Mouse (Mus musculus) granulocyte monocyte progenitor cell, adult 5-6 weeks (primary cell): ENCODE data around the gene Olfr1396. TPM values are rescaled to one million over a fixed set of nuclear protein-coding genes. Genes with fewer than 3 reads are reported as not detected.

Source experiments
- ATAC-seq: replicated peaks from 2 replicates; pipeline ENCODE4 v1.8.0; 2016; ENCODE audit warnings: mild to moderate bottlenecking, moderate TSS enrichment, inconsistent platforms; ENCODE audit not compliant: poor library complexity, severe bottlenecking
- total RNA-seq, 2 experiments: library from RNA; stranded (forward) in 1 of 2; stranded (reverse) in 1 of 2; fragments of 200-712, 200-1000 nt in 1 of 2; fragments of >200 nt in 1 of 2; fragmentation: Nextera tagmentation in 1 of 2; gene quantifications; 2 replicates each; pipeline ENCODE4 v1.2.3; 2014 to 2017

Olfr1396 gene
- total RNA-seq (2014; fragmentation: Nextera tagmentation) (not detected in 2 replicates), total RNA-seq (2017) (not detected in 2 replicates)

- ATAC-seq, result no peak
These were observed at the start of gene Olfr1396 for GRCm38 (mm10) chr11:49114774-49115173. Gene Olfr1396, minus strand, starts transcription at chr11:49114874.

GRCm38 (mm10) chr11:49156821-49157814 lies 42.4 kb upstream of the Olfr1396 start:
- ATAC-seq, result peak; percentile 77

GRCm38 (mm10) chr11:49154077-49154476 lies 39.4 kb upstream of the Olfr1396 start, which contains the start of gene Olfr1394:
Gene Olfr1394, plus strand, starts transcription at chr11:49154377.
- ATAC-seq, result no peak

DNA sequence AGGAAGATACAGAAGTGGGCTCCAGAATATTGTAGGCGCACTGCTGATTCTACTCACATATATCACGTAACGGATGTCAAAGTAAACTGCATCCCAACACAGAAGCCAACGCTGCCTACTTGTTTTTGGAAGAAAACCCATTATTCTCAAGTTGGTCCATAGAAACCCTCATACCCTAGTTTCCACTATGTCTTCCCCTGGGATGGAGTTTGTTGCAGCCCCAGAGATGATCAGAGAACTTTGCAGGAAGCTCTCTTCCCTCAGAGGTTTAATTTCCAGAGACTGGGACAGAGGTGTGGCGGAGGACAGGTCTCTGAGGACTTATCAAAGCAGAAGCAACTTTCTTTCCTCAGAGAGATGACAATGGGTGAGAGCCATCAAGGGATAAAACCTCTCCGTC lies 27.3 kb upstream of the Olfr1396 start, which contains the start of gene Olfr1395:
Gene Olfr1395 (plus strand): TSS at position 301 of the 400 bp plus-strand sequence.
- ATAC-seq, result no peak

GRCm38 (mm10) chr11:49124169-49124568 lies 9.5 kb upstream of the Olfr1396 start:
- no peak for ATAC-seq

- ATAC-seq, result no peak
These were observed 5.0 kb upstream of the Olfr1396 start for GRCm38 (mm10) chr11:49119635-49120034.

GRCm38 (mm10) chr11:49114158-49114557 lies 516 bp downstream of the Olfr1396 start:
- no peak for ATAC-seq

DNA sequence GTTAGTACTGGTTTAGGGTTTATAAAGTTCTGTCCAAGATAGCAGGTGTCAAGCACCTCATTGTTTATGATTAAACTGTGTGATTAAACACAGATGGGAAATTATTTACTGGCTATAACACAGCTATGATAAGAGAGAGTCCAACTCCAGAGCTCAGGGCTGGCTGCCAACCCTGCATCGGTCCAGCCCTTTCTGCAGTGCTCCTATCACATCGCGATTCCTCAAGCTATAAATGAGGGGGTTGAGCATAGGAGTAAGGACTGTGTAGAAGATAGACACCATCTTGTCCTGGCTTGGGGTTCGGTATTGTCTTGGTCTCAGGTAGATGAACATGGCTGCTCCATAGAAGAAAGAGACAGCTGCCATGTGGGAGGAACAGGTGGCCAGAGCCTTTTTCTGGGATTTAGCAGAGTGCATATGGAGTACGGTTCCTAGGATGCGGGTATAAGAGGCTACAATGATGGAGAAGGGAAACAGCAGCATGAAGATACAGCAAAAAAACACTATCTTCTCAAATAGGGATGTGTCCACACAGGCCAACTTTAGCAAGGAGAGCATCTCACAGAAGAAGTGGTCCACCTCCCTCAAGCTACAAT lies 2.0 kb downstream of the Olfr1396 start:
- no peak for ATAC-seq

- no peak for ATAC-seq
These were observed 3.7 kb downstream of the Olfr1396 start for GRCm38 (mm10) chr11:49111000-49111399.

DNA sequence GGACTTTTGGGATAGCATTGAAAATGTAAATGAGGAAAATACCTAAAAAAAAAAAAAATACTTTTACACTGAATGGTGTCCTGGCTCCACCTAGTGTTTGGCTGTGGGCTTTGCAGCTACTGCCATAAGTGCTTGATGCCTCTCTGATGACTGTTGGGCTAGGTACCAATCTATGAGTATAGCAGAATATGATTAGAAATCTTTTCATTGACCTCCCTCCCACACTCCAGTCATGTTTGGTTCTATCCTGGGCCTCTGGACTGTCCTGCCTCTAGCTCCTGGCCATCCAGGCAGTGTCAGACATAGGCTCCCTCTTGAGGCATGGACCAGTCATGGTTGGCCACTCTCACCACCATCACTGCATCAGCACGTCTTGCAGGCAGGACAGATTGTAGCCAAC lies 5.8 kb downstream of the Olfr1396 start:
- ATAC-seq, result peak; percentile 75

GRCm38 (mm10) chr11:49107650-49108537 lies 6.8 kb downstream of the Olfr1396 start:
- ATAC-seq, result no peak; the same call in 1 of the 2 replicates

- no peak for ATAC-seq
These were observed 8.9 kb downstream of the Olfr1396 start for GRCm38 (mm10) chr11:49105752-49106151.

DNA sequence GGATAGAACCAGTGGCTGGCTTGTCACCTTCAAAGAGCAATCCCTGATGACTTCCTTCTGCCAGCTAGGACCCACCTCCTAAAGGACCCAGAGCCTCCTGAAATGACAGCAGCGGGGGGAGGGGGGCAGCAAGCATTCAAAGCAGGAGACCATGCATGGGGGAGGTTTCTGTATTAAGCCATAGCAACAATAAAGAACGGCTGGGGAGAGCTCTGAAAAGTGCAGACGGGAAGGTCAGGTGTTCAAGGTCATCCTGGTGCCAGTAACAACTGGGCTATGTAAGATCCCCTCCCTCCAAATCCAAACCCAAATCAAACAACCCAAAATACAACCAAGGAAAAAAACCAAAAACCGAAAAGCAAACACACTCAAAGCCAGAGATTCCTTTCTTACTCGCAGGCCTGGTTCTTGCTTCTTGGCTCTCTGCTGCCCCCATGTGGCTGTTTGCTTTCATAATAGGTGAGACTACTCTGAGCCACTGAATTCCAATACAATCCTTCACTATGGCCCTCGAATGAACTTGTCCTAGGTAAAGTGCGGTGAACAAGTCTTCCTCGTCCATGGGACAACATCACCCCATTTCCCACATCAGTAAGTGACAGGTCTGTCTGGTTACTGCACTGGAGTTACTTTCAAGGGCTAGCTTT lies 11.5 kb downstream of the Olfr1396 start:
- ATAC-seq, result peak; percentile 61

DNA sequence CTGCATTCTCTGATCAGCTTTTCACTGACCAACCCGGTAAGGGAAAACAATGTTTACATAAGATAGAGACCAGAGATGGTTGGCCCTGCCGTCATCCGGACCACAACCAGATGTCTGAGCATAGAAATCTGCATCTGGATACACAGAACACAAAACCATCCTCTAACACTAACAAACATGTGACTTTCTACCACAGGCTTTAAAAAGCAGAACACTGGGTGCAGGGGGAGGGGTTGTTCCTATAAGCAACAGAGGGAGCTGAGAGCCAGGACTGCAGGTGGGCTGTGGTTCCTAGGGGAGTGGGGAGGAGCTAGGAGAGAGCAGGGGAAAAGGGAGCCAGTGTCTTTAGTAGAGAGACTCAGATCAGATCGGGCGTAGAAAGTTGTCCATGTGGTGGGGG lies 13.2 kb downstream of the Olfr1396 start:
- peak; percentile 72 for ATAC-seq

DNA sequence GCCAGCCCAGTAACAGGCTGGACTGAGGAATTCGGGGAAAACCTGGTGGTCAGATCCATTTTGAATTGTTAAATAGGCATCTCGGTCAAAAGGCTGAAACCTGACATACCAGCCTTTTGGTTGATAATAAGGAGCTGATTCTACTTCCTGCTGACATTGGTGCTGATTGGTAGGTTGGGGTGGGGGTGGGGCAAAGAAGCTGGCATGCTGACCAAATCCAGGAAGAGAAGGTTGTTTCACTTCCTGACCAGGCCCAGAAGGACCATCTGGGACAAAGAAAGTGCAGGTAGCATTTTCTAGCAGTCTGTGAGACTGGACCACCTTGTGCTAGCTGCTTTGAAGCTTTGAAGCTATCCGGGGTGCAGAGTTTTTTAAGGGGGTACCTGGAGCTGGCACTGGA lies 14.3 kb downstream of the Olfr1396 start:
- peak; percentile 79 for ATAC-seq

- no peak for ATAC-seq
These were observed 19.3 kb downstream of the Olfr1396 start for GRCm38 (mm10) chr11:49095367-49095766.

DNA sequence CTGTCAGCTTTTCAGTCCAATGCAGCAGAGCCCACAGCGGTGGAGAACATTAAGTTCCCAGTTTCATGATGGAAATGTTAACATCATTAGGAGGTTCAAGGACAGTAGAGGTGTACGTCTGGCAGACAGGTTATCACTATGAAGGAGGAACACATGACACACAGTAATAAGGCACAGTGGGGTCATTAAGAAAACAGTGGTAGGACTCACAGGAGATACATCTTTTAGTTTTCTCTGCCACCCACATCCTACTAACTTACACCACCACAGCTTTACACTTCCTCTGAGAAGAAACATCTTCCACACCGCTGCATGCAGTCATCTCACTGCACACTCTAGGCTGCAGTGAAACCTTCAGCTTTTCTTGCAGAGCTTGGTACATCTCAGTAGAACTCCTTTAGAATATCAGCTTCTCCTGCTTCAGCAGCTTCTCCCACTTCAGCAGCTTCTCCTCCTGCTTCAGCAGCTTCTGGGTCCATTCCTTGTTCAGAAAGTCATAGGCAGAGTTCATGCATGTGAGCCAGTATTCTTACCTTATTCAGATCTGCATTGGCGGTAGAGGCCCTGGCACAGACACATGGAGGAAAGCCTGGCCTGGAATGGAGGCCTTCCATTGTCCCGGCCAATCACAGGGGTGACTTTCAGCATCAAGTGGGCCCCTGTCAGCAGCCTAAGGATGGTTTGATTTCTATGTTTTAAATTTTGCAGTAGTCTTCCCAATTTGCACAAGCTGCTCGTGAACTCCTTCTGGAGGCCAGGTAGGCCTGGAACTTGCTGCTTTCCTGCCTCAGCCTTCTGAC lies 20.6 kb downstream of the Olfr1396 start:
- peak; percentile 13; the same call in 1 of the 2 replicates for ATAC-seq

GRCm38 (mm10) chr11:49092786-49093185 lies 21.9 kb downstream of the Olfr1396 start:
- ATAC-seq, result peak; percentile 64

- ATAC-seq, result no peak
These were observed 22.6 kb downstream of the Olfr1396 start for GRCm38 (mm10) chr11:49092053-49092586.
